Mouse (Mus musculus) neural tube, embryonic 11.5 days (tissue): ENCODE data around the gene Obp2a. TPM values are rescaled to one million over a fixed set of nuclear protein-coding genes. Genes with fewer than 3 reads are reported as not detected.
A peak's percentile ranks its signal among the peaks of the same experiment; 100 is the strongest.
"Not testable (repeated sequence)": the region's sequence is repeated elsewhere in the genome, so short reads cannot be mapped to it uniquely, and the experiment has no call there.

Experiments used
- ATAC-seq: fragments of 200-750 bp; cut with Nextera tagmentation; 2 replicates; pipeline ENCODE4 v1.8.0; 2017; ENCODE audit warnings: moderate number of reproducible peaks, mild to moderate bottlenecking, moderate TSS enrichment, moderate library complexity; ENCODE audit not compliant: insufficient read depth, low FRiP score, low TSS enrichment
- DNase-seq: peaks from one replicate; pipeline ENCODE4 v3.0.0-alpha.2; 2015; ENCODE audit warnings: low spot score
- H3K27ac ChIP-seq: fragments of 300-500 bp; sonication (generic); 2 replicates; pipeline ENCODE4 v1.5.1; 2014; ENCODE audit warnings: low read depth, mild to moderate bottlenecking, low read length
- H3K27me3 ChIP-seq: fragments of 300-500 bp; sonication (generic); 2 replicates; pipeline ENCODE4 v1.6.1; 2014; ENCODE audit warnings: mild to moderate bottlenecking, low read length, mixed read lengths; ENCODE audit not compliant: control insufficient read depth, insufficient read depth
- H3K36me3 ChIP-seq: fragments of 300-500 bp; sonication (generic); 2 replicates; pipeline ENCODE4 v1.6.1; 2014; ENCODE audit warnings: mild to moderate bottlenecking, low read length, moderate library complexity, mixed read lengths; ENCODE audit not compliant: control insufficient read depth, insufficient read depth
- H3K4me1 ChIP-seq: fragments of 300-500 bp; sonication (generic); 2 replicates; pipeline ENCODE4 v1.6.1; 2014; ENCODE audit warnings: low read length, mixed read lengths; ENCODE audit not compliant: control insufficient read depth, insufficient read depth
- H3K4me2 ChIP-seq: fragments of 300-500 bp; sonication (generic); 2 replicates; pipeline ENCODE4 v1.6.1; 2014; ENCODE audit warnings: low read depth, mild to moderate bottlenecking, moderate library complexity
- H3K4me3 ChIP-seq: fragments of 300-500 bp; sonication (generic); 2 replicates; pipeline ENCODE4 v1.5.1; 2014; ENCODE audit warnings: low read depth, low read length
- H3K9ac ChIP-seq: fragments of 300-500 bp; sonication (generic); 2 replicates; pipeline ENCODE4 v1.6.1; 2014; ENCODE audit warnings: mild to moderate bottlenecking, low read length
- H3K9me3 ChIP-seq: fragments of 300-500 bp; sonication (generic); 2 replicates; pipeline ENCODE4 v1.6.1; 2016; ENCODE audit warnings: low read length; ENCODE audit not compliant: control insufficient read depth
- WGBS: fragments of 180-500 bp; shearing (Covaris S2); extraction: QIAGEN DNeasy Blood & Tissue Kit; methylation state at CpG from one replicate; pipeline ENCODE4 v1.1.7; 2014; 5-methylcytosine and 5-hydroxymethylcytosine counted together
- polyA plus RNA-seq: library from polyadenylated mRNA; unstranded; fragments of >200 nt; fragmentation: Nextera tagmentation; extraction: Ambion mirVana; gene quantifications from 2 replicates; pipeline ENCODE4 v1.2.1, GENCODE M21; 2014

Obp2a gene
- polyA plus RNA-seq: not detected in 2 replicates

- H3K4me3 ChIP-seq, H3K9me3 ChIP-seq, H3K4me1 ChIP-seq, H3K27me3 ChIP-seq, H3K27ac ChIP-seq, H3K4me2 ChIP-seq, ATAC-seq, H3K9ac ChIP-seq, H3K36me3 ChIP-seq, DNase-seq: not testable (repeated sequence)
- 83% methylated on average over 3 of the region's 3 CpGs for WGBS
Observed at GRCm38 (mm10) chr2:25699743-25700142, at the start of gene Obp2a. Gene Obp2a, plus strand, starts transcription at chr2:25700043.

- DNase-seq (no peak), ATAC-seq (no peak)
- 87% methylated on average over 2 of the region's 2 CpGs for WGBS
- Histone ChIP-seq H3K4me2 (no peak within 1 kb of the TSS), H3K27me3 (no peaks in the 10 kb centered on the region), H3K36me3 (no peaks in the 10 kb centered on the region), H3K27ac (no peak within 1 kb of the TSS), H3K9me3 (no peaks in the 10 kb centered on the region), H3K9ac (no peak within 1 kb of the TSS), H3K4me3 (no peak within 1 kb of the TSS), H3K4me1 (no peaks in the 10 kb centered on the region)
Observed at GRCm38 (mm10) chr2:25652902-25653301, 46.9 kb upstream of the Obp2a start, which contains the start of gene Lcn8. Gene Lcn8, plus strand, starts transcription at chr2:25653120.

GRCm38 (mm10) chr2:25654502-25654901 is 45.3 kb upstream of the Obp2a start:
- ATAC-seq (no peak), DNase-seq (no peak)
- Histone ChIP-seq H3K9ac (no peak overlapping the region), H3K36me3 (no peaks in the 10 kb centered on the region), H3K4me2 (no peak overlapping the region), H3K9me3 (no peaks in the 10 kb centered on the region), H3K27ac (no peak overlapping the region), H3K4me1 (no peaks in the 10 kb centered on the region), H3K27me3 (no peaks in the 10 kb centered on the region), H3K4me3 (no peak overlapping the region)
- WGBS: 71% methylated on average over 1 of the region's 1 CpGs

- Histone ChIP-seq H3K36me3 (no peaks in the 10 kb centered on the region), H3K27ac (no peak overlapping the region), H3K4me2 (no peak overlapping the region), H3K9ac (no peak overlapping the region), H3K4me1 (no peaks in the 10 kb centered on the region), H3K4me3 (no peak overlapping the region), H3K9me3 (no peaks in the 10 kb centered on the region), H3K27me3 (no peaks in the 10 kb centered on the region)
- ATAC-seq: no peak
- DNase-seq: no peak
- 89% methylated on average over 4 of the region's 4 CpGs for WGBS
Observed at GRCm38 (mm10) chr2:25656691-25657090, 43.2 kb upstream of the Obp2a start.

- H3K36me3 ChIP-seq: no peaks in the 10 kb centered on the region
- H3K27ac ChIP-seq: no peak overlapping the region
- DNase-seq (no peak), ATAC-seq (no peak)
- no peak overlapping the region for H3K4me3 ChIP-seq
- H3K27me3 ChIP-seq: no peaks in the 10 kb centered on the region
- H3K4me1 ChIP-seq: no peaks in the 10 kb centered on the region
- H3K9me3 ChIP-seq: no peaks in the 10 kb centered on the region
- H3K4me2 ChIP-seq: no peak overlapping the region
- 88% methylated on average over 4 of the region's 4 CpGs for WGBS
- H3K9ac ChIP-seq: no peak overlapping the region
Observed at GRCm38 (mm10) chr2:25657246-25657645, 42.6 kb upstream of the Obp2a start.

GRCm38 (mm10) chr2:25657652-25658051 is 42.2 kb upstream of the Obp2a start, which contains the start of gene Lcn5:
Gene Lcn5, plus strand, starts transcription at chr2:25657952.
- no peak within 1 kb of the TSS for H3K9ac ChIP-seq
- DNase-seq: no peak

GRCm38 (mm10) chr2:25660279-25660678 is 39.6 kb upstream of the Obp2a start:
- DNase-seq (no peak), ATAC-seq (no peak)
- no peaks in the 10 kb centered on the region for H3K9me3 ChIP-seq
- WGBS: 86% methylated on average over 8 of the region's 8 CpGs
- no peak overlapping the region for H3K27ac ChIP-seq
- H3K4me3 ChIP-seq: no peak overlapping the region
- no peak overlapping the region for H3K9ac ChIP-seq
- H3K36me3 ChIP-seq: no peaks in the 10 kb centered on the region
- H3K4me1 ChIP-seq: no peaks in the 10 kb centered on the region
- H3K4me2 ChIP-seq: no peak overlapping the region
- H3K27me3 ChIP-seq: no peaks in the 10 kb centered on the region

More at GRCm38 (mm10) chr2:25657652-25658051, 42.2 kb upstream of the Obp2a start, which contains the start of gene Lcn5:
- ATAC-seq: no peak
- no peaks in the 10 kb centered on the region for H3K9me3 ChIP-seq
- H3K27me3 ChIP-seq: no peaks in the 10 kb centered on the region
- no peaks in the 10 kb centered on the region for H3K36me3 ChIP-seq
- H3K4me2 ChIP-seq: no peak within 1 kb of the TSS
- no peak within 1 kb of the TSS for H3K4me3 ChIP-seq
- H3K4me1 ChIP-seq: no peaks in the 10 kb centered on the region
- no peak within 1 kb of the TSS for H3K27ac ChIP-seq

GRCm38 (mm10) chr2:25661245-25661970 is 38.4 kb upstream of the Obp2a start:
- Histone ChIP-seq H3K4me3 (no peak overlapping the region), H3K9me3 (no peaks in the 10 kb centered on the region), H3K9ac (no peak overlapping the region), H3K27ac (no peak overlapping the region), H3K4me2 (no peak overlapping the region), H3K27me3 (no peaks in the 10 kb centered on the region), H3K36me3 (no peaks in the 10 kb centered on the region), H3K4me1 (no peaks in the 10 kb centered on the region)
- 84% methylated on average over 6 of the region's 6 CpGs for WGBS
- DNase-seq (no peak), ATAC-seq (no peak)

- no peaks in the 10 kb centered on the region for H3K9me3 ChIP-seq
- no peaks in the 10 kb centered on the region for H3K36me3 ChIP-seq
- H3K9ac ChIP-seq: no peak overlapping the region
- no peaks in the 10 kb centered on the region for H3K4me1 ChIP-seq
- H3K4me3 ChIP-seq: no peak overlapping the region
- 77% methylated on average over 1 of the region's 1 CpGs for WGBS
- H3K4me2 ChIP-seq: no peak overlapping the region
- no peak overlapping the region for H3K27ac ChIP-seq
- no peaks in the 10 kb centered on the region for H3K27me3 ChIP-seq
- no peak for ATAC-seq
- DNase-seq: peak; percentile 32
Observed at GRCm38 (mm10) chr2:25663511-25663910, 36.3 kb upstream of the Obp2a start.
